Mouse (Mus musculus) lung, postnatal 0 days (tissue): Measurements from ENCODE around the gene Vac14.

Experiments used
- CTCF ChIP-seq: IDR thresholded peaks from 2 replicates; pipeline ENCODE4 v1.5.1; 2016; ENCODE audit warnings: antibody characterized with exemption, mild to moderate bottlenecking
- EP300 ChIP-seq: IDR thresholded peaks from 2 replicates; pipeline ENCODE4 v1.6.1; 2016; ENCODE audit warnings: antibody characterized with exemption, mild to moderate bottlenecking, control low read depth

DNA sequence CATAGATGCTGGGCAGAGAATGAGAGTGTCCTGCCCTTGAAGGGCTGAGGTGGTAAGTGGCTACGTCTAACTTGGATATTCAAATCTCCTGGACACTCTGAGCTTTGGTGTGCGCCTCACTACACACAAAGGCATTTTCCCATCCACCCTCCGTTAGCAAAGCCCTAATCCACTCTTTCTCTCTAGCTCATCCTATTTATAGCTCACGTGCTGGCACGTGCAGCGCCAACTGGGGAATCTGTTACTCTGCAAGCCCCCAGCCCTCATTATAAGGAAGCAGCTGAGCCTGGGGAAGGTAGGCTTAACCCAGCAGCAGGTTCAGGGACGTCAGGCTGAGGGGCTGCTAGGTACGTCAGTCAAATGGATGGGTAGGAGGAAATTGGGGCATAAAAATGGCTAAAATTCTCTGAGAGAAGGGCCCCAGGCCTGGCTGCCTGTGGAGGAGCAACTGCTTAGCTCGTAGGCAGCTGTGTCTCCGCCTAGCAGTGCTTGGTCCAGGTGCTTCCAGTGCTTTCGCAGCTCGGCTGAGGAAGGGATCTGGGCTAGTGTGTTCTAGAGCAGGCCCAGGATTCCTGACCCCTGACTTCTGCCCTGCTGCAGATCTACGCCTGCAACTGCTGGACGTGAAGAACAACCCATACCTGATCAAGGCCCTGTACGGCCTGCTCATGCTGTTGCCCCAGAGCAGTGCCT, 96.6 kb downstream of the Vac14 start:
- no peak for TF ChIP-seq CTCF
- no peak for TF ChIP-seq EP300
